Mouse (Mus musculus) brain, embryonic 14.5 days (tissue): ENCODE measurements at regions not wholly inside any gene's neighbourhood (a gene's known extent, or its start where the extent isn't known, plus 50 kb on each side); places are given as distances from the start of the nearest gene placed in this dataset.

ENCODE experiments used
- CTCF ChIP-seq: fragments of 200-500 bp; IDR thresholded peaks from 2 replicates; pipeline ENCODE4 v1.5.1; 2012; ENCODE audit warnings: inconsistent platforms, mild to moderate bottlenecking, moderate library complexity, borderline replicate concordance; ENCODE audit not compliant: insufficient read depth, insufficient read length; ENCODE audit errors: extremely low read depth
- POLR2A ChIP-seq: fragments of 200-500 bp; IDR thresholded peaks from 2 replicates; pipeline ENCODE4 v1.6.1; 2012; ENCODE audit warnings: mild to moderate bottlenecking, inconsistent platforms, borderline replicate concordance; ENCODE audit not compliant: poor library complexity, insufficient read depth, insufficient read length, severe bottlenecking; ENCODE audit errors: extremely low read depth

- TF ChIP-seq CTCF (no peak), POLR2A (no peak)
Observed at GRCm38 (mm10) chr13:26865930-26866555, 96.1 kb upstream of the Hdgfl1 start.
